Mouse (Mus musculus) liver, postnatal 0 days (tissue): ENCODE data around the gene Trpm6. TPM values are rescaled to one million over a fixed set of nuclear protein-coding genes. Genes with fewer than 3 reads are reported as not detected.
A peak's percentile ranks its signal among the peaks of the same experiment; 100 is the strongest.
"Not testable (repeated sequence)": the region's sequence is repeated elsewhere in the genome, so short reads cannot be mapped to it uniquely, and the experiment has no call there.

Source experiments
- ATAC-seq: fragments of 200-750 bp; cut with Nextera tagmentation; 2 replicates; pipeline ENCODE4 v1.8.0; 2017; ENCODE audit warnings: mild to moderate bottlenecking, moderate library complexity
- DNase-seq: peaks from one replicate; pipeline ENCODE4 v3.0.0-alpha.2; 2016
- H3K27ac ChIP-seq: fragments of 300-500 bp; sonication (generic); 2 replicates; pipeline ENCODE4 v1.5.1; 2014; ENCODE audit warnings: antibody characterized with exemption, moderate library complexity, mild to moderate bottlenecking, low read depth
- H3K27me3 ChIP-seq: fragments of 300-500 bp; sonication (generic); 2 replicates; pipeline ENCODE4 v1.6.1; 2014; ENCODE audit warnings: low read length, control low read depth, mixed read lengths; ENCODE audit not compliant: insufficient read depth
- H3K36me3 ChIP-seq: fragments of 300-500 bp; sonication (generic); replicated peaks from 2 replicates; pipeline ENCODE4 v1.6.1; 2014; ENCODE audit warnings: mild to moderate bottlenecking, control low read depth, low read length, moderate library complexity, mixed read lengths; ENCODE audit not compliant: insufficient read depth
- H3K4me1 ChIP-seq: fragments of 300-500 bp; sonication (generic); 2 replicates; pipeline ENCODE4 v1.6.1; 2014; ENCODE audit warnings: antibody characterized with exemption, mild to moderate bottlenecking, control low read depth; ENCODE audit not compliant: insufficient read depth
- H3K4me2 ChIP-seq: fragments of 300-500 bp; sonication (generic); 2 replicates; pipeline ENCODE4 v1.6.1; 2014; ENCODE audit warnings: low read depth, mild to moderate bottlenecking, low read length, moderate library complexity, mixed read lengths
- H3K4me3 ChIP-seq: fragments of 300-500 bp; sonication (generic); 2 replicates; pipeline ENCODE4 v1.5.1; 2014; ENCODE audit warnings: low read depth, low read length
- H3K9ac ChIP-seq: fragments of 300-500 bp; sonication (generic); replicated peaks from 2 replicates; pipeline ENCODE4 v1.6.1; 2014; ENCODE audit warnings: mild to moderate bottlenecking, moderate library complexity
- H3K9me3 ChIP-seq: fragments of 300-500 bp; sonication (generic); 2 replicates; pipeline ENCODE4 v1.6.1; 2016; ENCODE audit warnings: mild to moderate bottlenecking, control low read depth, low read length, mixed read lengths
- CTCF ChIP-seq: sonication (generic); IDR thresholded peaks from 2 replicates; pipeline ENCODE4 v1.5.1; 2016; ENCODE audit warnings: antibody characterized with exemption, low read depth
- EP300 ChIP-seq: IDR thresholded peaks from 2 replicates; pipeline ENCODE4 v1.6.1; 2016; ENCODE audit warnings: antibody characterized with exemption, low read depth, mild to moderate bottlenecking
- WGBS: fragments of 180-500 bp; shearing (Covaris S2); extraction: QIAGEN DNeasy Blood & Tissue Kit; methylation state at CpG from one replicate; pipeline ENCODE4 v1.1.7; 2014; ENCODE audit not compliant: insufficient replicate concordance; 5-methylcytosine and 5-hydroxymethylcytosine counted together
- polyA plus RNA-seq: library from polyadenylated mRNA; unstranded; fragments of >200 nt; fragmentation: Nextera tagmentation; extraction: Ambion mirVana; gene quantifications from 2 replicates; pipeline ENCODE4 v1.2.1, GENCODE M21; 2015

Trpm6 gene
- 0.04 and 0.05 TPM in 2 replicates for polyA plus RNA-seq

DNA sequence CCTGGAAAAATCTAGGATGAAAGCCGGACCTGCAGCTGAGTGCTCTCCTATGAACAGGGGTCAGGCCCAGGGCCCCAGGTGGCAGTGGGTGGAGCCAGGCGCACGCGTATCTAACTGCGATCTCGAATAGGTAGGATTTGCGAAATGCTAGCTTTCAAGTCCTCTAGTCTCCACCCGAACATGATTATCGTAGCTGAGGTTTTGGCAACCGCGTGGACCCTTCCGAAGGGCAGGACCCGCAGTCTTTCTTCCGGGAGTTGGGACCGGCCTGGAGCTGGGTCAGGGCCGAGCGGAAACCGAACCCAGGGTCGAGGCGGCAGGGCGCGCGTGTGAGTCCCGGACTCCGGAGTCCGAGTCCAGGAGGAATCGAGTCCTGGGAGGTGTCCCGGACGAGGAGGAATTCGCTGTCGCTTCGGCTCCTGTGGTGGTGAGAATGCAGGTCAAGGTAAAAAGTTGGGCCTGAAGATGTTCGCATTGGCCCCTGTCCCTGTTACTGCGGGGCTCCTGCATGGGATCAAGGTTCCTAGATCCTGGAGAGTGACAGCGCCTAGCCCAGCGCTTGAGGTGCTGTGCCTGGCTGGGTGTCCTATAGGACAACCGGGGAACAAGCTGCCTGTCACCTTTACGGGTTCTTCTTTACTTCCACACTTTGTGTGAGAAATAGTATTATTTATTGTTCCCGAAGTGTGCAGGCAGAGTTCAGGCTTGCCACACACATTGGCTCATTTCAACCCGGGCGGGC is at the start of gene Trpm6:
Trpm6 (plus strand) TSS at position 386 of the 742 bp plus-strand sequence.
- WGBS = 5% methylated on average over 41 of the region's 41 CpGs
- H3K9ac ChIP-seq = no peak within 1 kb of the TSS

DNA sequence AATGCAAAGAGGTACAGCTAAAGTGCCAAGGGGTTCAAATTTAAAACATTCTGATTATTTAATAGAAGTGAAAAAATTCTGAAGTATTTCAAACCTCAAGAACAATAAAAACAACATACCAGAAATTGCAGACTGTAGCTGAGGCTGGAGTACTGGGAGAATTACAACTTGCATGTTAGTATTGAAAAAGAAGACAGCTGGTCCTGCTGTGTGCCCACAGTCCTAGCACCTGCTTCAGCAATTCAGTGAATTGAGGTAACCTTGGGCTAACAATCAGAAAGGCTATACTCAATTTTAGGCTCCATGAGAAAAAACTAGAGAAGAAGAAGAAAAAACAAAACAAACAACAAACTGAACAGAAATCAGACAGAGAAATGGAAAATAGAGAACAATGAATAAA is 41.7 kb upstream of the Trpm6 start:
- Histone ChIP-seq H3K4me1 (peaks cover 5% of the 10 kb centered on the region; the same call in 1 of the 2 replicates), H3K4me3 (no peak overlapping the region), H3K9me3 (no peaks in the 10 kb centered on the region), H3K36me3 (no peaks in the 10 kb centered on the region), H3K27me3 (no peaks in the 10 kb centered on the region), H3K9ac (no peak overlapping the region), H3K4me2 (no peak overlapping the region), H3K27ac (no peak overlapping the region)
- no peak for ATAC-seq
- TF ChIP-seq CTCF (no peak), EP300 (no peak)
- no peak for DNase-seq

More for the DNA sequence above, at the start of gene Trpm6:
- DNase-seq = peak; percentile 18
- Histone ChIP-seq H3K9me3 (no peaks in the 10 kb centered on the region), H3K27ac (no peak within 1 kb of the TSS), H3K4me3 (peak within 1 kb of the TSS; percentile 38), H3K4me2 (peak within 1 kb of the TSS; percentile 74), H3K4me1 (no peaks in the 10 kb centered on the region), H3K27me3 (0 out of 2 replicates have a peak, but pooled peaks cover 3% of the 10 kb centered on the region), H3K36me3 (no peaks in the 10 kb centered on the region)
- TF ChIP-seq EP300 (no peak), CTCF (no peak)
- ATAC-seq = peak; percentile 49; the same call in 1 of the 2 replicates

DNA sequence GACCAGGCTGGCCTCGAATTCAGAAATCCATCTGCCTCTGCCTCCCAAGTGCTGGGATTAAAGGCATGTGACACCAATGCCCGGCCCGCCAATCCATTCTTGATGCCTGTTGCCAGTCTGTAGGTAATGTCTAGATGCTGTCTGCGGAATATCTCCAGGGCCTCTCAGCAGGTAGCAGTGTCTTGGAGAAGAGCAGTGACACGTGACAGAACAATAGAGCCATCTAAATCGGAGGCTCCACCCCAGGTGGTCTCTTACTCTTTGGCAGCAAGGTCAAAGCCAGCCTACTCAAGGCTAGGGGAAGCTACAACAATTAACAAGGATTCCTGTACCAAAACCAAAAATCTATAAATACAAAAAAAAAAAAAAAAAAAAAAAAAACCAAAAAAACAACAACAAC is 38.9 kb upstream of the Trpm6 start:
- Histone ChIP-seq H3K9me3 (no peaks in the 10 kb centered on the region), H3K4me3 (no peak overlapping the region), H3K27me3 (no peaks in the 10 kb centered on the region), H3K4me1 (peaks cover 12% of the 10 kb centered on the region), H3K4me2 (no peak overlapping the region), H3K36me3 (no peaks in the 10 kb centered on the region), H3K27ac (no peak overlapping the region), H3K9ac (no peak overlapping the region)
- TF ChIP-seq CTCF (no peak), EP300 (no peak)
- 91% methylated on average over 6 of the region's 6 CpGs for WGBS
- no peak for ATAC-seq
- no peak for DNase-seq

DNA sequence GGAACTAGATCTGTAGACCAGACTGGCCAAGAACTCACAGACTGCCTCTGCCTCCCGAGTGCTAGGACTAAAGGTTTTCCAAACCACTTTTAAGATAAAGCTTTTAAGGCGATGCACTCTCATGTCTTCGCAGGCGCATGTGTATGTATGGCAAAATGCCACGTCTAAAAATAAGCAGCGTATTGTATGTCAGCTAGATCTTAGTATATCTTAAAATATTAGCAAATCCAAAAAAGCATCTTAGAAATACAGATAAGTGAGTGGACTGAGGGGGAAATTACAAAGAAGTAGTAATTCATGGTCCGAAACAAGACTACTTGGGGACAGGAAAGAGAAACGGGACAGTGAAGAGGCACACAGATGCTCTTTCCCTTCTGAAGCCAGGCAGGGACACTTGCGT is 38.2 kb upstream of the Trpm6 start:
- H3K36me3 ChIP-seq = no peaks in the 10 kb centered on the region
- H3K4me3 ChIP-seq = no peak overlapping the region
- peak overlapping the region; percentile 96; the same call in 1 of the 2 replicates for H3K27ac ChIP-seq
- no peak for TF ChIP-seq CTCF
- DNase-seq = no peak
- WGBS = 75% methylated on average over 9 of the region's 9 CpGs
- no peak for ATAC-seq
- H3K9ac ChIP-seq = no peak overlapping the region
- no peaks in the 10 kb centered on the region for H3K9me3 ChIP-seq
- no peaks in the 10 kb centered on the region for H3K27me3 ChIP-seq
- peak overlapping the region; percentile 88 for H3K4me2 ChIP-seq
- H3K4me1 ChIP-seq = peaks cover 12% of the 10 kb centered on the region

DNA sequence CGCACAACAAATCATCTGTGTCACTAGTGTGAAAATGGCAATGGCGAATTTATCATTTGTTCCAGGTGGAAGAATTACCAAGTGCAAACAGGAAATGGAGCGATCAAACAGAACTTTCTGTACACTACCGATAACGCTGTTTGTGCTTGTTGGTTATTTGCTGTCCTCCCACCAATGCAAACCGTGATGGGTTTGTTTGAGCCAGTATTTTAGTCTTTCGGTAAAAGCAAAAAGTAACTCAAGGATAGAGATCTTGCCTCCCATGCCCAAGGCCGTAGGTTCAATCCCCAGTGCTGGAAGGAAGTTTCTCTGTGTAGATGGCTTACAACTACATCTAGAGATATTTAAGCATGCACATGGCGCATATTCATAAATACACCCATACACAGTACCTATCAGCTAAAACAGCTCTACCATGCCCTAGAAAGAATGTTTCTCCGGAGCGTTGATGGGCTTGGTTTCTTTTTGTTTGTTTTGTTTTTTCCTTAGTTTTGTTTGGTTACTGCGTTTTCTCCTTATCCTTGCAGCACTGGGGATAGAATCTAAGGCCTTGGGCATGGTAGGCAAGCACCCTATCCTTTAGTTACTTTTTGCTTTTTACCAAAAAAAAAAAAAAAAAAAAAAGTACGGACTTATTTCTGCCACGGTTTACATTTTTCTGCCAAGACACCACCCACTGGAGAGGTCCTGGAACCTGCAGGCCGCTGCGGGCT is 37.5 kb upstream of the Trpm6 start:
- H3K9me3 ChIP-seq = no peaks in the 10 kb centered on the region
- H3K27ac ChIP-seq = peak overlapping the region; percentile 96
- H3K36me3 ChIP-seq = peaks cover 4% of the 10 kb centered on the region; the same call in 1 of the 2 replicates
- WGBS = 31% methylated on average over 16 of the region's 16 CpGs
- ATAC-seq (no peak), DNase-seq (peak; percentile 29)
- peak overlapping the region; percentile 94 for H3K9ac ChIP-seq
- TF ChIP-seq CTCF (no peak), EP300 (peak; percentile 82)
- no peaks in the 10 kb centered on the region for H3K27me3 ChIP-seq
- H3K4me3 ChIP-seq = peak overlapping the region; percentile 93
- peak overlapping the region; percentile 88 for H3K4me2 ChIP-seq
- H3K4me1 ChIP-seq = peaks cover 12% of the 10 kb centered on the region

DNA sequence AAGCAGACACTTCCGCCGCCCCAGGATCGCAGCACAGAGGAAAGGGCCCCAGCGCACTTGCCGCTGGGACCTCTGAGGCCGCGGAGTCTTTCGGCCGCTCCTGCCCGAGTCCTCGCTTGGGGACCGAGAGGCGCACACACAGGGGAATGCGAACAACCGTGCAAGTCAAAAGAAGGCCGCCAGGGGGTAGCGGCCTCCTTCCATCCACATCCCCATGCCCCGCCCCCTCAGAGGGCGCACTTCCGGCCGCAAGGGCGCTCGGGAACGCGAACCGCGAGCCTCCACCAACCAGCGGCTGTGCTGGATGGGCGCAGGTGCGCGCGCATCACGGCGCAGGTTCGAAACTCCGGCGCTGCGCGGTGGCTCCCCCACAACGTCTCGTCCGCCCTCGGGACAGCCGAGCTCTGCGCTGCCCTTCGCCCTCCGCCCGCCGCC is 36.9 kb upstream of the Trpm6 start, which contains the start of gene D030056L22Rik:
D030056L22Rik (plus strand) TSS at position 328 of the 435 bp plus-strand sequence.
- H3K4me1 ChIP-seq = peaks cover 12% of the 10 kb centered on the region
- peaks cover 4% of the 10 kb centered on the region; the same call in 1 of the 2 replicates for H3K36me3 ChIP-seq
- peak within 1 kb of the TSS; percentile 88 for H3K4me2 ChIP-seq
- DNase-seq (peak; percentile 100), ATAC-seq (peak; percentile 98)
- H3K4me3 ChIP-seq = peak within 1 kb of the TSS; percentile 93
- WGBS = under 1% methylated on average over 48 of the region's 49 CpGs
- no peaks in the 10 kb centered on the region for H3K9me3 ChIP-seq
- H3K27ac ChIP-seq = peak within 1 kb of the TSS; percentile 96
- H3K27me3 ChIP-seq = no peaks in the 10 kb centered on the region
- TF ChIP-seq EP300 (peak; percentile 50; the same call in 1 of the 2 replicates), CTCF (peak; percentile 92)
- H3K9ac ChIP-seq = peak within 1 kb of the TSS; percentile 94

DNA sequence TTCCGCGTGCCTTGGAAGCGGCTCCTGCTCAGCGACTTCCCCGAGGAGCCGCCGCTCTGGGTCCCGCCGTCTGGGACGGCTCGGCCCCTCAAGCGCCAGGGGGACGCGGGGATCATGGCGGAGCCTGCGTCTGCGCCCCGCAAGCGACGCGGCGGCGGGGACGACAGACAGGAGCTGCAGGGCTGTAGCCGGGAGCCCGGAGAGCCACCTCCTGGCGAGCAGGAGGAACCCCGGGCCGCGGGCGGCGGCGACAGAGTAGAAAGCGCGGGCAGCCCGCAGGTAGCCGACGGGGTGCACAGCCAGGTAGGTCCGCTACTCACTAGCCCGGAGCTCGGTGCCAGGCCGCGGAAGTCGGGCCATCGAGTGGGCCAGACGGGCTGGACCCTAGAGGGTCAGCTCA is 36.4 kb upstream of the Trpm6 start:
- ATAC-seq (peak; percentile 57), DNase-seq (peak; percentile 72)
- Histone ChIP-seq H3K4me1 (peaks cover 12% of the 10 kb centered on the region), H3K4me3 (peak overlapping the region; percentile 93), H3K27ac (peak overlapping the region; percentile 96), H3K4me2 (peak overlapping the region; percentile 88), H3K9ac (peak overlapping the region; percentile 94)
- not testable (repeated sequence) for H3K36me3 ChIP-seq, H3K9me3 ChIP-seq, H3K27me3 ChIP-seq
- WGBS = 4% methylated on average over 35 of the region's 46 CpGs
